Mouse (Mus musculus) layer of hippocampus, postnatal 36 days (tissue): ENCODE measurements around the gene Fgfr2. TPM values are rescaled to one million over a fixed set of nuclear protein-coding genes. Genes with fewer than 3 reads are reported as not detected.

ENCODE experiments used
- DNase-seq, 2 experiments: peaks; one replicate each; pipeline ENCODE4 v3.0.0; 2022
- total RNA-seq, 2 experiments: library from RNA; stranded (reverse); gene quantifications; 2 replicates each; pipeline ENCODE4 v1.2.3; 2021

Gene Fgfr2
- total RNA-seq, 2 experiments from 2014 or later = 45.4 to 47.9 TPM

DNA sequence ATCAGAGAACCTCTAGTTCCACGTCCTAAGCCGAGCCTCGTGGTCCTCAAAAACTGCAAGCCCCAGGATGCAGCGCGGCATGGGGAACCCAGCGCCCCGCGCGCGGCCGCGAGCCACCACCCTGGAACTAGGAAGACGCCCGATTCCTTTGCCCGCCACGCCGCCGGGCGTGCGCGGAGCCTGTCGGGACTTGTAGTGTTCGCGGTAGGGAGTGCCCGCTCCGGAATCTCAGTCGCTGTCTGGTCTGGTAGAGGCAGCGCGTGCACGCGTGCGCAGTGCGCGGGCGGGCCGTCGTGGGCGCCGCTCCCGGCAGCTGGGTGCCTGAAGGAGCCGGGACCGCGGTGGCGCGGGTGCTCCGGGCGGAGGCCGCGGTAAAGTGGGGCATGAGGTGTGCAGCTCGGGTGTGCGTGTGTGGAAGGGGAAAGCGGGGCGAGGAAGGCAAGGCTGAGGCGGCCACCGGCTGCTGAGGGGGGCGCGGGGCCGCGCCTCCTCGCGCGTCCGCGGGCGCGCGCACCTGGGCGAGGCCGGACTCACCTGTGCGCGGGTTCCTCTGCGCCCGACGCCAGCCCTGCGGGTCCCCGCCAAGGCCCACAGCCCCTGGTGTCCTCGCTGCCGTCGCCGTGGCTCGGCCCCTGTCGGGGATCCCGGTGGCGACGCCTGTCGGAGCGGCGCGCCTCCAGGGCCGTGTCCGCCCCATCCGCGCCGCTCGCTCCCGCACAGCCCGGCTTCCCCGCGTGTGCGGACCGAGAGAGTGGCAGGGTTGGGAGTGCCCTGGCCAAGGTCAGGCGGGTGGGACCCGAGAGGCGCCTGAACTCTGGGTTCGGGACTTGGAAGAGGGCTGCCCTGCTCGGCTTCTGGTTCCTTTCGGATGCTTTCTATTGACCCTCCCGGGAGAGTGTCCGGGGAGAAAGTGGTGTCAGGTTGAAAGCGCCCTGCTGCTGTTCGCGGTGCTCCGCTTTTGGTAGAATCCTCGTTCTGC lies 2257.2 kb downstream of the Fgfr2 start, which contains the start of gene Plekha1:
TSS of gene Plekha1 (plus strand) at position 144 of the 979 bp plus-strand sequence.
- DNase-seq = peak; percentile 99 to 100

DNA sequence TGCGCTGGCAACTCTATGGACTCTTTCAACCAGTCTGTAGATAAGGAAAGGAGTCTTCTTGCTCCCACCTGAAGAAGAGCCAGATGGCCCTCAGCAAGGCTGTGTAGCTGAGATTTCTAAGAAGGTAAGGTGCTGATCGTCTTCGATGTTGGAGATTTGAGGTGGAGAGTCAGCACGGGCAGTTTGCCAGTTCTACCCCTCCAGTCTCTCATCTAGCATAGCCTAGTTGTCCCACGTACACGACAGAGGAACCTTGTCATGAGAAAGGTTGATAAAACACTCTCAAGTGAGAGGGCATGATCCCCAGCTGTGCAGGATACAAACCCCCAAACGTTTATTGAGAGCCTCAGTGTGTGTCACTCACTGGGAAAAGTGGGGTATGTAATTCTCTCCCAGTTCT lies 2258.4 kb downstream of the Fgfr2 start:
- DNase-seq = no peak

DNA sequence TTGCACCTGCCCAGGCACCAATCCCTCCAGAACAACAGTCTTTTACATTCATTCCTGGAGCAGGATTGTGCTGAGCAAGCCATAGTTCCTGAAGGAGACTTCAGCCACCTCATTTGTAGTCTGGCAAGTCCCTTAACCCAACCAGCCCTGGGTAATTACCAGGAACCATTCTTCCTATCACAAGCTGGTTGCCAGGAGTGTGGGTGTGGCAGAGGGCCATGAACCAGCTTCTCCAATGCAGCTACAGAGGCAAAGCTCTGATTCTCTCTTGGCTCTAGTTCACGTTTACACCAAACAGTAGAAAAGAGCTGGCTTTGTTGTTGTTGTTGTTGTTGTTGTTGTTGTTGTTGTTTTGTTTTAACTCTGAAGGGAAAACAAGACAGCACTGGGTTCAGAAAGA lies 2260.6 kb downstream of the Fgfr2 start:
- peak in 1 of 2 experiments; percentile 29 for DNase-seq

DNA sequence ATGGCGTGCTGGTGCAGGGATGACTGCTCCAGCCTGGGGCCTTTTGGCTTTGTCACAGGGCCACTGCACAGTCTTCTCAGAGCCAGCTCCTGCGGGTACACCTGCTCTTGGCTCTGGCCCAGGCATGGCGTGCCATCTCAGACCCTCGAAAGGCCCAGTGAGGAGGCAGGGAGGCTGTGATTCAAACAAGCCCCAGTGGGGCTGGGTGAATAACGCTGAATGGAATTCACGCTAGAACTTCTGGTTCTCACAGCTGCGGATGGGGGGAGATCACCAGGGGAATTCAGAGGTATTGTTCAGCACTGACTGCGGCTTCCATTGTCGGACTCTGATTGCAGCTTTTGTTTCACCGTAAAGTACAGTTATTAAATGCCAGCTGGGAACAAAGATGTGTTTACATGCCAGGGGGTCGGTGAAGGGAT lies 2262.4 kb downstream of the Fgfr2 start:
- DNase-seq = no peak

DNA sequence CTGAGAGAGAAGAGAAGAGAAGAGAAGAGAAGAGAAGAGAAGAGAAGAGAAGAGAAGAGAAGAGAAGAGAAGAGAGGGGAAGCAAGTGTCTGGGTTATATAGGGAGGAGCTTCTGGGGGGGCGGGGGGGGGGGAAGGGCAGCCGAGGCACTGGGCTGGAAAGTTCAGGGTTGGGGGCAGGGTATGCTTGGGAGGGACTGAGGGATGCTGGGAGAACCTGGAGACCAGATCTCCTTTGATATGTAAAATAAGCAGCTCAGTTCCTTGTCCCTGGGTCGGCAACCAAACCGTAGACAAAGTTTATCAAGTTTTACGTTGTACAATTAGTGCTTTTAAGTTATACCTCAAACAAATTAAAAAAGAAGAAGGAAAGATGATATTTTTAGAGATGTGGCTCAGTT lies 2263.2 kb downstream of the Fgfr2 start:
- DNase-seq = no peak

DNA sequence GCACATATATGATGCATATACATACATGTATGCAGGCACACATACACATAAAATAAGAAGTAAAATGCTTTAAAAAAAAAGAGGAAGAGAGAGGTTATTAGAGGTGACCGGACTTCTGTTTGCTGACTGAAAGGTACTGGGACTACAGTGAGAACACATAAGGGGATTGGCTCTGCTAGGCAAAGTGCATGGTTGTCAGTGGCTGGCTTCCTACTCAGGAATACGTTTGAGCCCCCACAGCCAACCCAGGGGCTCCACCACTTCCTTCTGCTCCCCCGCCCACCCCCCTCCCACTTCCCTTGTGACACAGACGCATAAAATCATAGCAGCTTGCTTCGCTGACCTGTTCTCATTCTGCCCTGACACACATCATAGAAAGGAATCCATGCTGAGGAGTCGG lies 2265.2 kb downstream of the Fgfr2 start:
- DNase-seq = no peak

DNA sequence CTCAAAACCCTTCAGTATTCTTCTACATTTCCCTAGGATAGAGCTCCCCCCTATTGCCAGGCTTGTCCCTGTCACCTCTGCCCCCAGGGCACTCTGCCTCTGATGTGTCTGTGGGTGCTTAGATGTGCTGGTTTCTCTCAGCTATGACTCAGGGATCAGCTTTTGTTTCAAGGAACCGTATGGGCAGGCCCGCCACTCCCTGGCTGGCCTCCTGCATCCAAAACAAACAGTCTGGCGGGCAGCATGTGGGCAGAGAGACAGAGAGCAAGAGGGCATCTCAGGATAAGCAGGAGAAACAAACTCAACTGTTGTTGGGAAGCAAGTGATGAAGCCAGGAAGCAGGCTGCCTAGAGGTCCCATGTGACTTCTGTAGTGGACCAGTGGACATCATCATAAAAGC lies 2267.5 kb downstream of the Fgfr2 start:
- peak in 1 of 2 experiments; percentile 11 for DNase-seq

DNA sequence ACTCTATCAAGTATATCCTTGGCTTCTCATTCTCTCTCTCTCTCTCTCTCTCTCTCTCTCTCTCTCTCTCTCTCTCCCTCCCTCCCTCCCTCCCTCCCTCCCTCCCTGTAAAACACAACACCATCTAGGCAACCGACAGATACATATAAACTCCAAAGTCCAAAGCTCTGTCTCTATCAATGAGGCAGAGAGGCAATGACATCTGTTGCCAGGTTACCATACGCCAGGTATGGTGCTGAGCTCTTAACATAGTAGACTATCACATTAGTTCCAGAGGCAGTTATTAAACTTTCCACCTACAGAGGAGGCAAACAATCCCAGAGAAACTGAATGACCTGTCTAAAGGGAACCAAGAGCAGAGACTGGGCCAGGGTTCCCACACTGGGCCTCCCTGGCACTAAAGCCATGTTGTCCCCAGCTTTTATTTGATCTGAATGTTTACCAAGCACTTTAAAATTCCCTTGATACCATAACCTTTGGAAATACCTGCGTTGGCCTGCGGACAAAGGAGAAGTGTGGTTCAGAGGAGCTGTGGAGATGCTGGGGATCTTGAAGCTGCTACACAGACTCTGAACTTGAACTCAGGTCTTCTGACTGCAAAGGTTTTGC lies 2268.4 kb downstream of the Fgfr2 start:
- no peak for DNase-seq

DNA sequence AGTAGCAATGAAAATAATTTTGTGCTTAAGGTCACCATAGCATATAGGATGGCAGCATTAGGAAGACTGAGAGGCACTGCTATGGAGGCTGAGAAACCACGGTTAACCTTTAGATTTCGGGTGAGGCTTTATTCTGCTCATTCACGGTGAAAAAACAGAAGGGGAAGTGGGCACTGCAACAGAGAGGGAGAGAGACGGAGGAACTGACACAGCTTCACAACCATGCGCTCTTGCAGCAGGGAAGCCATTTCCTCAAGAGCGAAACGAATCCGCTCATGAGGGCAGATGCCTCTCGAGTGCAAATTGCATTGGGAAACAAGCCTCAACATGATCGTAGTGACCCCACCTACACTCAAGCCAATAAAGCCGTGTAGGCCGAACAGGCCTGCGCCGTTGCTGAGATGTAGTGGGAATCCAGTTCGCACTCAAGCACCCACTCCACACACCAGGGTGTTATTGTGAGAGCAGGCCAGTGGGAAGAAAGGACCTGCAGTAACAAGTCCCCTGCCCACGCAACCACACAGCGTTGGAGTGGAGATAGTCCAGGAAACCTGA lies 2275.9 kb downstream of the Fgfr2 start:
- no peak for DNase-seq

DNA sequence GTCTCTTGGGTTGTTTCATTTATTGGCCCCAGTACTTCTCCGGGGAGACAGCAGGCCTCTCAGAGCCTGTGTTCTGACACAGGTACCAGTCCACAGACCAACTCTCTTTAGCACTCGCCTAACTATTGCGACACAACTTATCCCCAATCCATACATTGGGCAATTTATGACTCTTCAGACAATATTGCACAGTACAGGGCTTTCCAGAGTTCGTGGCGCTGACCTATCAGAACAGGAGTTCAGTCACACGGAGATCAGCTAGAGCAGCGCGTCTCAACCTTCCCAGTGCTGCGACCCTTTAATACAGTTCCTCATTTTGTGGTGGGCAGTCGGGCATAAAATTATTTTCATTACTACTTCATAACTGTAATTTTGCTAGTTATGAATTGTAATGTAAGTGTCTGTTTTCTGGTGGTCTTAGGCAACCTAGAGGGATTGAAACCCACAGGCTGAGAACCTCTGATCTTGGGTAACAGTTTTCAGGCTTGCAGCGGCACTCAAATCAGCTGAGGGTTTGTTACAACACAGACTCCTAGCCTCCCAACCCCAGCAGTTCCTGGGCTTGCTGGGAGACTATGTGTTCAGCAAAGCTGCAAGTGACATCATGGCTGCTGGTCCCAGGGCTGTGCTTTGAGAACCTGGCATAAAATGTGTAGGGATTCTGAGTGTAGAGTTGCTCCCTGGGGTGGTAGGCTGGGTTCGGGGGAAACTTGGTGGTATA lies 2283.6 kb downstream of the Fgfr2 start:
- no peak for DNase-seq

DNA sequence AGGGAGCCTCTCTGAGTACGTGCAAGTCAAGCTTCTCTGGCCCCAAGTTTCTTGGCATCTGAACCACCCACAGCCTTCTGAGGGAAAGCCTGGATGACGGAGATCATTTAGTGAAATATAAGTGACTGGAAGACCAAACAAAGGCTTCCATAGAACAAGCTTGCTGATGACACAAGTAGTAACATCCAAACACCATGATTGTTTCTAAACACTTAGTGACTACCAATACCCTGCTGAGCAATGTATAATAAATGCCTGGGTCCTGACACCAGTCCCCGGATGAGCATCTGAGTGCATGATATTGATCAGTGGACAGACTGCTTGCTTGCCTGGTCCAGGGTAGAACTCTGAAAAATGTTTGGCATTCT lies 2284.5 kb downstream of the Fgfr2 start:
- no peak for DNase-seq

DNA sequence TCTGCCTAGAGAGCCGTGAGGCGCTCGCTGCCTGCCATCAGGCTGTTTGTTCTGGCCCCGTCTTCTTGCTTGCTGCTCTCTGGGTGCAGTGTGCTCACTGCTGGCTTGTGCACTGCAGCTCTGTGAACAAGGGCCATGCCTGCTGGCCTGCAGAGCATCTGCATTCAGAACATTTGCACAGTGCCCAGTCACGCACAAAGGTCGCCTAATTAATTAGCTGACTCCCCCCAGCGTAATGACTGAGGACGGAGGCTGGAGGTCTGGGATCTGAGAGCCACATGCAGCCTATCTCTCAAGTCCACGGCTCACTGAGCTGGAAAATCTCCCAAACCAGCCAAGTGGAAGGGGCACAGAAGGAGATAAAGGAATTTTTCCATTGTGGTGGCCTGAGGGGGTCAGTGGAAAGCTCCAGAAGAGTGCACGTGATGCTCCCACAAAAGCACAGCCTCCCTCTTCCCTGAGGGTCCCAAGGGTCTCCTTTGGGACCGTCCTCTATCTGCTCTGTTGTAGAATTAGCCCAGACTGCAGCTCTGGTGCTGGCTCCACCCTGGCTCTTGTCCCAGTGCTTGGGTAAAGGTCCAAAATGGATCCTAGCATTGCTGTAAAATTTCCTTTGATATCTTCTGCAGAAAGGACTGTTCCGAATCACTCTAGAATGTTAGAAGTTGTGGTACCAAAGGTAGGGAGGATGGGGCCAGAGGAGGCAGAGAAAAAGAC lies 2285.1 kb downstream of the Fgfr2 start:
- peak in 1 of 2 experiments; percentile 23 for DNase-seq

DNA sequence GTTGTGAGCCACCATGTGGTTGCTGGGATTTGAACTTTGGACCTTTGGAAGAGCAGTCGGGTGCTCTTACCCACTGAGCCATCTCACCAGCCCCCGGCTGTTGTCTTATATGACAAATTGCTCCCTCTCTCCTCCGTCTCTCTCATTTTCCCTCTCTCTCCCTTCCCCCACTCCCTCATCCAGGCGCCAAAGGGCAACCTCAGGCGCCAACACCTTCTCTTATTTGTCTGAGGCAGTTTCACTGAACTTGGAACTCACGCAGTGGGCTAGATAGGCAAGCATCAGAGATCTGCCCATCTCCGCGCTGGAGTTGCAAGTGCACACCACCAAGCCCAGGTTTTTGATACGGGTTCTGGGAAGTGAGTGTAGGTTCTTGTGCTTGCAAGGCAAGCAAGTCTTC lies 2287.1 kb downstream of the Fgfr2 start:
- DNase-seq = no peak

DNA sequence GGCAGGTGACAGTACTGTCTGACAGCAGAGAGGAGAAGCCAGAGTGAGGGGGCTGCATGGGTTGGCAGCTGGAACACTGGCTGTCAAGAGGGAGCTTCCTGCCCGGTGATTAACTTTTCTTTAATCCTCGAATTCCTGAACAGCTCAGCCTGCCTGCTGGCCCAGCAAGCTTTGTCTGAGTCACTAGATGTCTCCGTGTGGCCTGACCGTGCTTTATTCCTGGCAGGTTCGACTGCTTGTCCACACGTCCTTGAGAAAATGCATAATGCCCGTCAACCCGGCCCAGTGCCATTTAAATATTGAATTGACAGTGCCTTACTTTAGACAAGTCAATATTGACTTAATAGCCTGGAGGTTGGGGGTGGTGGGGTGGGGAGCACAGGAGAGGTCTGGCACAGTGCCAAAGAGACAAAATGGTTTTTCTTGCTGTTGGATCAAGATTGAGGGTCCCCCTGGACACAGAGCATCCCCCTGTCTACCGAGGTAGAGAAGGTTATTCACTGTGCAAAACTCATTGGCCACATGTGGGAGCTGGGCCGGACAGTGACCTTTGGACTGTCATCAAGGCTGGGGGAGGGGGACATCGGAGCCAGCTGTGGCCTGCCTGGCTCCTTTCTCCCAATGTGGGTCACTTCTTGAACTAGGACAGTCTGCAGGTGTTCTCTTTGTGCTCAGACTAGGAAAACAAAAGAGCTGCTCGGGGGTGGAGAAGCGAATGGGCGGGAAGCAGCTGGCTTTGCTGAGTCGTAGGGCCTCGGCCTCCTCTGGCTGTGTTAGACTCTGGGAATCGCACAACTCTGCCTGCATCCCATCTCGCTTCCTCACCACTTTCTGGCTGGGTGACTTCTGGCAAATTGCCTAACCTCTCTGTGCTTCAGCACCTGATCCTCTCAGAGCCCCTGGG lies 2287.9 kb downstream of the Fgfr2 start:
- DNase-seq = no peak

DNA sequence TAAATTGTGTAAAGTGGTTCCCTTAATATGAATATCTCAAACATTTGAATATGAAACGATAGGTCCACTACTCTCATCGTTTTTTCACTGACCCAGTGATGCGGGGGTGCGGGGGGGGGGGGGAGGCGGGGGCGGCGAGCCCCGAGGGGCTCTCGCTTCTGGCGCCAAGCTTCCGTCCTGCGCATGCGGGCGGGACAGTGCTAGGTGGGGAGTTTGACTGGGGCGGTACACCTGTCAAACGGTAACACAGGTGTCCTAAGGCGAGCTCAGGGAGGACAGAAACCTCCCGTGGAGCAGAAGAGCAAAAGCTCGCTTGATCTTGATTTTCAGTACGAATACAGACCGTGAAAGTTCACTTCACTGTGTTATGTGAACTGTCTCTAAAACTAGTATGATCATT lies 2288.9 kb downstream of the Fgfr2 start:
- no peak for DNase-seq

DNA sequence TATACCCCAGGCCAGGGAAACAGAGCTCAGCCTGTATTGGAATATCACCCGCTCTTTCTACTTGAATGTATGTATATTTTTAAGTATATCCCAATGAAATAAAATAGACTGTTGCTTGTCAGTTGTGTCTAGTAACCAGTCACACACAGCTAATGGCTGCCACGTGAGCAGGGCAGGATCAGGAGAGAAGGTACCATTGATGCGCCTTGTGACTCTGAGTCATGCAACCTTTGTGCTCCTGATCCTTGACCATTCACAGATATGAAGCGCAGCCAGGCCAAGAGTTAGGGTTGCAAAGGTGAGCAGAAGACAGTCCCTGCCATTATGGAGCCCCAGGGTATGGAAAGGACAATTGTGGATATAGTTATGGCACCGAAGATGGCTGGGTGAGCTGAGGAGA lies 2291.6 kb downstream of the Fgfr2 start:
- DNase-seq = no peak

DNA sequence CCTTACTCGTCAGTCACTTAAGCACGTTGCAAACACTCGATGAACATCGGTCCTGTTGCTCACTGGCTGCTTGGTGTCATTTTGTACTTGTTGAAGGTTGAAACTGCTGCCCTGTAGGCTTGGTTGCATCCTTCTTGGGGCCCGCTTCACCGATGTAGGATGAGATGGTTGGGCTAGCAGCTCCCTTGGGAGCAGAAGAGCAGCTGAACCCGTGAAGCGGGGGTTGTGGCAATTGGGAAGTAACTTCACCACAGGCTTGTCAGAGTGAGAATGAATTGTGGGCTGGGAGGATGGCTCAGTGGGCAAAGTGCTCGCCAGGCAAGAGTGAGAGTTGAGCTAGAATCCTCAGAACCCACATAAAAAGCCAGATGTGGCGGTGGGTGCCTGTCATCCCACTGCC lies 2294.7 kb downstream of the Fgfr2 start:
- no peak for DNase-seq

DNA sequence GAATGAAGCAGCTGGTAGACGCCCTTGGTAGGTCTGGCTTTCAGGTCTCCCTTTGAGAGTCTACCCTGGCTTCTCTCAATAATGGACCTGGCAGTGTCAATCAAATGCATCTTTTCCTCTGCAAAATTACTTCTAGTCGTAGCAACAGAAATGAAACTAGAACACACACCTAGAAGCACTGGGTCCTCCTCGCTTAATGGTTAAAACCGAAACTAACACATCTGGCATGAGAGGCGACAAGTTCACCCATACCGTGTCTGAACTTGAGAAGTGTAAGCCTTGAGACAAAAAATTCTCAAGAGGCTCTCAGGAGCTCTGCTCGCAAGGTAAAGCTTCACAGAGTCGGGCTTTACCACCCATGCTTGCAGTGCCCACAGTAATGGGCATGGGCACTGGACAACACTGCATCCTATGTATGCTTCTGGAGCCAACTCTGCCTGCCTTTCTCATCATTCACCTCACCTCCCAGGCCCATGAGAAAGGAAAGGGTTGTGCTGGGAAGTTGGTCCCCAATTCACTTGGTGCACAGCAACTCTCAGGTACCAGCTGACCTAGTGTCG lies 2295.2 kb downstream of the Fgfr2 start:
- no peak for DNase-seq

DNA sequence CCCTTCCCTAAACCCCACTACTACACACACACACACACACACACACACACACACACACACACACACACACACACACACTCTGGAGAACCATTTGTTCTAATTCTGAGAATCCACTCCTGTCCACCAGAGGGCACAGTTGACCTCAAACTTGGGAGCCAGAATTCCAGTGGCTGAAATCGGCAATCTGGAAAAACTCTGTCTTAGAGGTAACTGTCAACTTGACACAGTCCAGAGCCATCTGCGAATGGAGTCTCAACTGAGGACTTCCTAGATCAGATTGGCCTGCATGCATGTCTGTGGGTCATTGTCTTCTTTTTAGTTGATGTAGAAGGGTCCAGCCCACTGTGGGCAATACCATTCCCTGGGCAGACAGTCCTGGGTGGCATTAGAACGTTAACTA lies 2295.7 kb downstream of the Fgfr2 start:
- DNase-seq = peak in 1 of 2 experiments; percentile 45

DNA sequence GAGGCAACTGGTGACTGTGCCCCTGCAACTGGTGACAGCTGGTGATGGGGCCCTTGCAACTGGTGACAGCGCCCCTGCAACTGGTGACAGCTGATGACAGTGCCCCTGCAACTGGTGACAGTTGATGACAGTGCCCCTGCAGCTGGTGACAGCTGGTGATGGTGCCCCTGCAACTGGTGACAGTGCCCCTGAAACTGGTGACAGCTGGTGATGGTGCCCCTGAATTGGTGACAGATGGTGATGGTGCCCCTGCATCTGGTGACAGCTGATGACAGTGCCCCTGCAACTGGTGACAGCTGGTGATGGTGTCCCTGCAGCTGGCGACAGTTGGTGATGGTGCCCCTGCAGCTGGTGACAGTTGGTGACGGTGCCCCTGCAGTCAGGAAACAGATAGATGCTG lies 2296.8 kb downstream of the Fgfr2 start:
- no peak for DNase-seq

DNA sequence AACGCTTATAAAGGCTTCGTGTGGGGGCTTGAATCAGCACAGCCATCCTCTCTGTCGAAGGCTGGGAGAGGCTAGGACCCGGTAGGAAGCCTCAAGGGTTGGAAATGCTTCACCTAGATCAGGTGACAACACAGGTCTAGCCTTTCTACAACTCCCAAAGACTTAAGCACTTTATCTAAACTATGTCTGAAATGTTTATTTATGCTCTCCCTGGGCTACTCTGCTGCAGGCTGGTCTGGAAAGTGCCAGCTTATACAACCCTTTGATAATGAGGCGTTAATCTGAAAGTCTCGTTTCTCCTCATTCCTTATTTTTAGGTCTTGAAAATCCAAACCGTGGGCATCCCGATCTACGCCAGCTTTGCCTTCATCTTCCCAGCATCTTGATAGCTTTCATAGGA lies 2299.2 kb downstream of the Fgfr2 start:
- DNase-seq = no peak
